Mouse (Mus musculus): ENCODE measurements at regions not wholly inside any gene's neighbourhood (a gene's known extent, or its start where the extent isn't known, plus 50 kb on each side); places are given as distances from the start of the nearest gene placed in this dataset.
A peak's percentile ranks its signal among the peaks of the same experiment; 100 is the strongest.

GRCm38 (mm10) chr12:15585845-15586244, 230.9 kb downstream of the Trib2 start:
- intact Hi-C loops (cut with DNase I) = no loop called here
- no peak for DNase-seq

DNA sequence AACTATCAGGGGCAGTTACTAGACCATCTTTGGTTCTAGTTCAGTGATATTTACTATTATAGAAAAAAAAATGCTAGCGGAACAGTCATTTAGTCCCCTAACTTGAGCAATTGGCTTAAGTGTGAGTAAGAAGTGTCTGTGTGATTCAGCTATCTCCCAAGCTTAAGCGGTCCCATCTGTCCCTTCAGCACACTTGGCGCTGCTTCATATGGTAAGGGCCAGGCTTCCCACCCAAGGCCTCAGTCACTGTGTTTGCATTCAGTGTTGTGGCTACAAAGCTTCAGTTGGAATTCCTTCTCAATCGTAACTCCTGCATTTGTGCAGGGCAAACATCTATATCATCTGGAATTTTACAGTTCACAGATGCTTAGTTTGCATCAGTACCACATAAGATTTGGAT, 232.0 kb downstream of the Trib2 start:
- no peak for DNase-seq
- intact Hi-C loops (cut with DNase I) = no loop called here

DNA sequence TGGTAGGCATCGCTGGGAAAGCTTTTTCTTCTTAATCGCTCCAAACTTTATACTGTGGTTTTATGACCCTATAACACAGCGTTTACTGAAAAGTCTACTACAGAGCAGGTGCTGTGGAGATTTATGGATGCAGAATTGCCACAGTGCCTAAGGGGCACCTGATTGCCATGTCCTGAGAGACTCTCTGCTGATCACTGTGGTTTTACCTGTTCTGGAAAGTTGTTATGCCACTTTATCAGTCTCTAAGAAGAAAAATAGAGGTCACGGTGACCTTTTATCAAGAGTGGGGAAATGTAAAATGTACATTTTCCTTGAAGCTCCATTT, 250.0 kb downstream of the Trib2 start:
- no peak for DNase-seq
- intact Hi-C loops (cut with DNase I) = no loop called here

DNA sequence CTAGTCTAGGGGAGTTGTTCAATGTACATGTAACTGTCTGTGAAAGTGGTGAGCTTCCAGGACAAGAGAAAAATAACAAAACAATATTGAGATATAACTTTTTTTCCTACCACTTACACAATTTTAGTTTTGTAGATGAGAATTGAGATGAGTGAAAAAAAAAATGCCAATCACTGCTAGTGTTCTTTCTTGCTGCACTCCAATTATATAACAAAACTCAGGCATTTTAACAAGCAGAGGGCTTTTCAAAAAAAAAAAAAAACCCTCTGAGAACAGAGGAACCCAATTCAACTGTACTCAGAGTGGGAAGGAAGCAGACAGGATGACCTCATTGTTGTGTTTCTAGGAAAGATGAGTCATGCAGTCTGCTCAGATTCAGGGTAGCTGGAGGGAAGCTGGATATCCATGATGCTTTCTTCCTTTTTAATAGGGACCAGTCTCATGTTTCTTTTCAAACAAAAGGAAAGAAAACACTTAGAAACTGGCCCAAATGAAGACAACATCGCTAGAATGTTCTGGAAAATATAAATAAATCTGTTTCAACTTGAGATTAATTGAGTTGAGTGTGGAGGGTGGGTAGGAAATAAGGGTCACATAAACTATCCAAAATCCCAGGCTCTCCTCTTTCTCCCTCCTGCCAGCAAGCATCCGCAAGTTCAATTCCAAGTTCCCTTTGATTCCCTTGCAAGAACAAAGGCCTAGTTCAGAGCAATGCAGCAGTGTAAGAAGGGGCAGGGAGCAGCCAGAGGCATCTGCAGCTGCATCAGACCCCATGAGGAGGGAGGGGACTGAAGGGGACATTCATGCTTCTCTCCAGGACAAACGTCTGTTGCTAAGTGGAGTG, 250.6 kb downstream of the Trib2 start:
- intact Hi-C loops (cut with DNase I) = no loop called here
- DNase-seq = no peak

GRCm38 (mm10) chr12:15562826-15563225, 253.9 kb downstream of the Trib2 start:
- DNase-seq = no peak
- intact Hi-C loops (cut with DNase I) = no loop called here

DNA sequence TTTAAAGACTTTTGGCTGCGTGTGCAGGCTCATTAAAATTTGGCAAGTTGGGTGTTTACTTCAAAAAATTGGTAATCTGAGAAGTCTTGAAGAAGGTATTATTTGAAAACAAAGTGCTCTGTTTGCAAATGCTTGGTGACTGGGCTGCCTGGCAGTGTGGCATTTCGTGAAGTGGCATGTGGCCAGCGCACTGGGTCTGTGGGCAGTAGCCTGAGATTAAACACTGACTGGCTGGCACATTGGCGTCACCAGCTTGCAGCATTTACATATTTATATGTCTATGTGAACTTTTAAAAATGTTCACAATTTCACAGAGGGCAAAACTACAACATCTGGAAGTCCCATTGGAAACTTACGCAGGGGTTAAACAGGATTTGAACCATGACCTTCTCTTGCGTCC, 261.3 kb downstream of the Trib2 start:
- intact Hi-C loops (cut with DNase I) = no loop called here

DNA sequence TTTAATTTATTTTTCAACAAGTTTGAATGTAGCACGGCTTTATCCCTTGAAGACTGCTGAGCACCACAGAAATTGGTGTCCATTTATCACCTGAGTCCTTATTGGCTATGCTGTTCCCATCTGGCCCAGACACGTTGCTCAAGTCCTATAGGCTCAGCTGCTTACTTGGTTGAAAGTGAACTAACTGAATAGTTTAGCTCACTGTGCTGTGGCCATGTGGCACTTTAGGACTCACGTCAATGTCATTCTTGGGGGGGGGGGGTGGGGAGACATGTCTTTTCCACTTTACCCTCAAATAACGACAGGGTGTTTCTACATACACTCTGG, 263.1 kb downstream of the Trib2 start:
- intact Hi-C loops (cut with DNase I) = no loop called here
- no peak for DNase-seq

More for the DNA sequence above, 261.3 kb downstream of the Trib2 start:
- DNase-seq = peak; percentile 55

DNA sequence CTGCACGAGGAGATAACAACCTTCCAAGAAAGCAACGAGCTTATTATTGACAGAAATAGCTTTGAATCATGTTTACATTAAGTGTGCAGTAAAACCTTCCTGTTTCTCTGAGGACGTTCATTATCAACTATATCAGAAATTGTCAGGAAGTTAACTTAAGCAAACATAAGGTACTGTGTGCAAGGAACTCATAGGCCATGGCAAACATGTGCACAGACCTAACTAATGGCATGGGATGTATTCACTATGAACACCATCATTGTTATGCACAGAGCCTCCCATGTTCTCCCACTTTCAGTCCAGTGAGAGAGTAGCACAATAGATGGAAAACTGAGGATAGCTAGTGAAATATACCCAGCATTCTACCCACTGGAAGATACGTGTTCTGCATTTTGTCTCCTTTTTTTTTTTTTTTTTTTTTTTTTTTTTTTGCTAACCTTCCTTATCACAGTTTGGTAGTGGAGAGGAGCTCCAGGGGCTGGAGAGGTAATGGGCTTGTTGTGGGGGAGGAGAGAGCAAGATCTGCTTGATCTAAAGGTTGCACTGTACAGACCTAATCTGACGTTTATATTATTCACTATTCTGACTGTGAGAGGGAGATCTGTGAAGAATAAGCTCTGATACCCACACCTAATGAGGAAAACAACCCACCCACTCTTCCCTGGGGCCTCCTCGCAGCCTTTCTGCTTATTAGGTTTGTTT, 263.6 kb downstream of the Trib2 start:
- no peak for DNase-seq
- intact Hi-C loops (cut with DNase I) = no loop called here

DNA sequence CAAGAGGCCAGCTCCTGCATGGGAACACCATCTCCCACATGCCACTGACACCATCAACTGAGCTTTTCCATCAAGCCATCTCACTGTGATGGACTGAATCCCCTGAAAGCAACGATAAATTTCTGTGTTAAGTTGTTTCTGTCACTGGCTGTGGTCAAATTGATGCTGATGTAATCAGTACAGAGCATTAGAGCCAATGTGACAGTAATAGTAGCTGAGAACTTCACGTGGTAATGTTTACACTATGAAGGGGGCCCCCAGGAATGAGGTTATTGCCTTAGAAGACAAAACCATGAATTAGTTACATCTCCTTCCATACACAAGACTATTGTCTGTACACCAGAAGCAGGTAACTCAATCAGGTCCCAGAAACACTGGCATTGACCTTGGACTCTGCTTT, 264.5 kb downstream of the Trib2 start:
- intact Hi-C loops (cut with DNase I) = no loop called here
- DNase-seq = no peak

DNA sequence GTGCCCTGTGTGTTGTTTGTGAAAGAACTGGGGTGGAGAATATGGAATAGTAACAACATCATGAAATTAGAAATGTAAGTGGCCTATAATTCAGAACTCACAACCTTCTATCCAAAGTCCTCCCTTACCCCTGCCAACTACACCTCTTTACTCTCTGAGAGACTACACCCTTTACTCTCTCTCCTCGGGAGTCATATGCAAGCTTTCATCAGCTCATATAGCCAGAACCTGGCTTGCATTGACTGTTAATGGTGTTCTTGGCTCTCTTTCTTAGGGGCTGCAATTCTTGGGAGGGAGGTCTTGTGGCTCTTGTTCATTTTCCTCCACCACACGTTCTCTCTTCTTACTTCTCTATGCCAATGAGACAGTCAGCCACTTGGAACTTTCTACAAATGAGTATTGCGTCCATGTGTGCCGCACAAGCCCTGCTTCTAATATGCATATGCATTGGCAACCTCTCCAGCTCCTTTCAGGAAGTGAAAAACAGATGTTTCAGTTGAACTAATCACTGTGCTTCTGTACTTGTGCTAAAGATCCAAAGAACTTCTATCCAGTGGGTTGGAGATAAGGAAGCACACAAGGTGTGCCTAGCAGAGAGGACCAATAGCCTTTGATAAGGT, 265.3 kb downstream of the Trib2 start:
- intact Hi-C loops (cut with DNase I) = no loop called here
- DNase-seq = no peak

- no peak for DNase-seq
- intact Hi-C loops (cut with DNase I) = no loop called here
Observed at GRCm38 (mm10) chr12:15544351-15544750, 272.4 kb downstream of the Trib2 start.

- intact Hi-C loops (cut with DNase I) = no loop called here
- DNase-seq = no peak
Observed at GRCm38 (mm10) chr12:15542486-15542885, 274.2 kb downstream of the Trib2 start.

DNA sequence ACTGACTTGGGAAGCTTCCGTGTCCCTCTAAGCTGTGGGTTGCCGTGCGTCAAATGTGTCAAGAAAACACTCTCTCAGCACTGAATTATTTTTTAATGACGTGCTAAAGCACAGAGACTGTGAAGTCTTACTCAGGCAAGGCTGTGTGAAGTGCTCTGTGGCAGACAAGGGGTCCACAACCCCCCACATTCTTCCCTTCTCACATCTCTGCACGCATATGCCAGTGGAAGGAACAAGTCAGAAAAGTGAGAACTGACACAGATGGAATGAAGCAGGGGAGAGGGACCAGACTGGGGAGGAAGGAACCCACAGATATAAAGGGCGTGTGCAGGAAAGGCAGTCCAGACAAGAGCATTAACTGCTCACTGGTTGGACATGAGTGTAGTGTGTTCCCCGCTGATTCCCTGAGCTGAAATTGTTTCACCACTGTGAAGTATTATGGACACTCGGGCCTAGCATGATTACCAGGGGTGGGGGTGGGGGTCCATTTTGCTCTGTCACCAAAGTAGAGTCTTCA, 279.8 kb downstream of the Trib2 start:
- DNase-seq = no peak
- intact Hi-C loops (cut with DNase I) = loop anchor here (5.0 kb wide), 2 partner anchors 275 to 995 kb away; no protein-coding TSS in a partner anchor

- no peak for DNase-seq
- intact Hi-C loops (cut with DNase I) = loop anchor here (5.0 kb wide), 2 partner anchors 276 to 996 kb away; no protein-coding TSS in a partner anchor
Observed at GRCm38 (mm10) chr12:15536247-15536646, 280.5 kb downstream of the Trib2 start.

DNA sequence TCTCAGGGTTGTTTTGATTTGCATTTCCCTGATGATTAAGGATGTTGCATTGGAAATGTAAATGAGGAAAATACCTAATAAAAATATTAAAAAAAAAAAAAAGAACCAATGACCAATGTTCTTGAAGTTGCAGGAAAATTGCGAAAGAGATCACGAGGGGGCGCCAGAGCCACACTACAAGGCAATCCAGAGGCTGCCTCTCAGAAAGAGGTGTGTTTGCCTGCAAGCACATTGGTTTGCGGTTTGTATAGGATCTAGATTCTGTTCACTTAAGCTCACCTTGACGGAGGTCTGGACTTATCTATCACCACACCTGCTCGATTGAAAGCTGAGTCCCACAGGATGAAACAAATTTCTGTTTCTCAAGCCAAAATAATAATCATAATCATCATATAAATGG, 280.9 kb downstream of the Trib2 start:
- intact Hi-C loops (cut with DNase I) = loop anchor here (5.0 kb wide), 2 partner anchors 276 to 996 kb away; no protein-coding TSS in a partner anchor
- DNase-seq = peak; percentile 89

GRCm38 (mm10) chr12:15520783-15521407, 295.8 kb downstream of the Trib2 start:
- intact Hi-C loops (cut with DNase I) = no loop called here
- DNase-seq = no peak

DNA sequence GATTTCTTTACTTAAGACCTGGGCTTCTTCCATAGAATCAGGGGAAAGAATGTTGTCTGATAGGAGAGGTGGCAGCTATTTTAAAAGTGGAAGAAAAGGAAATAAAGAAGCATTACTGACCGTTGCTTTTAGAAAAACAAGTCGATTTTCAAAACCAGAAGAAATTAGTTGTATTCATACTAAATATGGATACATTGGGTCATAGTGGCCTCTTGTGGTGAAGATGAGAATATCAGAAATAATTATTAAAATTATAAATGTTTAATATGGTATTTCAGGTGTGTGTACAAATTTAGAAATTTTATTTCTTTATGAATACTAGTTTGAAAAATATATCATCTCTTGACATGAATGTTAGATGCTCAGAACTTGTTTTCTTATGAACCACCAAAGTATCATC, 304.7 kb downstream of the Trib2 start:
- intact Hi-C loops (cut with DNase I) = no loop called here
- no peak for DNase-seq

DNA sequence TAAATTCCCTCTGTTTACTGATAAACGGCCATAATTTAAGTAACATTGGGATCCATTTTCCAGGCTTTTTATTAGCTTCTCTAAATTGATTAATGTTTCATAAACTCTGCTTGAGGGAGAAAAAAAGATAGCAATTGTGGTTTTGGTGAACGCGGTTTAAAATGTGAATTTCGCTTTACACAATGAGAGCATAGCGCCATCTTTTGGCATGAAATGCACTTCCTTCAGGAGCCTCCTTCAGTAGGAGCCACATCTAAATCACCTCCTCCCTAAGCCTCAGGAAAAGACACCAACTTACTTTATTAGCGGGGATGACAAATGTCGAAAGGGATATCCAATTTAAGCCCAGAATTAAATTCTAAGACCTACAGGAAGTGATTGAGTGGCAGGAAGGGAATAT, 309.1 kb downstream of the Trib2 start:
- peak; percentile 17 for DNase-seq

DNA sequence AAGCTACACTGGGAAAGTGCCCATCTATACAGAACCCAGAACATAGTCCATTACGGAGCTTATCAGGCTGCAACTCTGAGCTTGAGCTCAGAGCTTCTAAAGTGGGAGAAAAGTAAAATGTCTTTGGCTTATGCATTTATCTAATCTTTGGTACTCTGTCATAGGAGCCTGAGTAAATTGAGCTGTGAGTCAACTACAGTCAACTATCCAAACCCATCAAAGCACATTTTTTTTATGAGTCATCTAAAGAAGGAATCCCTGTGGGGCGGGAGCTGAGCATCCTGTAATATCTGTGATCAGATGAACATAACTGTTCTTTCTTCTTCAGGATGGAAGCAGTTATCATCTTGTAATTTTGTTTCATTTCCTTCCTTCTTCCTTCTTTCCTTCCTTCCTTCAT, 323.1 kb downstream of the Trib2 start:
- intact Hi-C loops (cut with DNase I) = no loop called here

More for the DNA sequence above, 309.1 kb downstream of the Trib2 start:
- intact Hi-C loops (cut with DNase I) = no loop called here

GRCm38 (mm10) chr12:15472741-15473140, 344.0 kb downstream of the Trib2 start:
- intact Hi-C loops (cut with DNase I) = no loop called here
- no peak for DNase-seq

More for the DNA sequence above, 323.1 kb downstream of the Trib2 start:
- DNase-seq = no peak

GRCm38 (mm10) chr12:15459429-15459828, 357.3 kb downstream of the Trib2 start:
- DNase-seq = no peak
- intact Hi-C loops (cut with DNase I) = no loop called here

Measured in left cerebral cortex, postnatal 4 days (tissue).